Comparison of ENCODE assay signal across 13 mouse cellular contexts in the genomic region with DNA sequence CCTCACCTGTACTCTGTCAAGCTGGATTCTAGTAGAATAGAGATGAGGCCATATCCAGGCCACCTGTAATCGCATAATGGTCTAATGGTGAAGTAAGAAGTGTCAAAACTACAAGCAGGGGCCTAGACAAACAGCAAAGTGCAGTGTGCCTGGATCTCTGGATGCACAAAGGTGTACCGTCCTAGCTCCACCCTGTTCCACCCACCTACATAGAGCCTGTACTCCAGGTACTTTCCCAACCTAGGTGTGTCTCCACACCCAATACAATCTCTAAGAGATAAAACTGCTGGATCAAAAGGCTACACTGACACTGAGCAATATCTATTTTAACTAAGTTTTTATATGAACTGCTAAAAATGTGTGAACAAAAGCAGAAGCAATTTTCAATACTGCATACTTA. TPM values are rescaled to one million over a fixed set of nuclear protein-coding genes. Genes with fewer than 3 reads are reported as not detected.
DNase-seq lines count a peak whose midpoint lies in the region; ATAC-seq and TF ChIP-seq lines count a peak whose summit lies in the region.
"Had no signal": no experiment of that assay in that cellular context is flagged by ENCODE, and none has a peak within 500 bp of the region (broad histone marks: within the 10 kb centered on the region; RNA-seq: fewer than 3 reads in every experiment).

No protein-coding gene starts in this region.

- peaks cover 93% of the 10 kb centered on the region for H3K4me1 ChIP-seq in E14TG2a.4 (replicated peaks; ENCODE audit: low read depth, low read length)
- peaks cover 22% of the 10 kb centered on the region for H3K4me1 ChIP-seq in embryonic facial prominence, embryonic 14.5 days (ENCODE audit: control insufficient read depth, insufficient read depth, low read length)
- peaks cover 32% of the 10 kb centered on the region; the same call in 1 of the 2 replicates for H3K4me1 ChIP-seq in small intestine, adult 2 months (ENCODE audit: control insufficient read depth, insufficient read depth, insufficient read length, low read length)

- WGBS in embryonic facial prominence, embryonic 14.5 days = 82% methylated on average over 2 of the region's 2 CpGs
- 32% methylated on average over 2 of the region's 2 CpGs for WGBS in small intestine, adult 2 months

- TF ChIP-seq POLR2A in small intestine, adult 2 months (IDR thresholded peaks at IDR 0.05; ENCODE audit: low read depth, low read length) = no peak

- ATAC-seq in embryonic facial prominence, embryonic 14.5 days (ENCODE audit: low read depth) = no peak
- ATAC-seq in frontal cortex, adult (ENCODE audit: low TSS enrichment) = no peak
- no peak for ATAC-seq in megakaryocyte-erythroid progenitor cell, adult 5-6 weeks (replicated peaks; ENCODE audit: low FRiP score, low TSS enrichment, poor library complexity, severe bottlenecking)

- peak overlapping the region; percentile 78 for H3K27ac ChIP-seq in gastrocnemius, adult 2 months
- H3K27ac ChIP-seq in embryonic facial prominence, embryonic 14.5 days (replicated peaks; ENCODE audit: low read depth, low read length) = 0 out of 2 replicates have a peak overlapping the region, but pooled peaks have one; percentile 88
- peak overlapping the region; percentile 37; the same call in 1 of the 2 replicates for H3K27ac ChIP-seq in small intestine, adult 2 months (ENCODE audit: insufficient read depth, low read depth, low read length)

- peaks cover 59% of the 10 kb centered on the region for H3K36me3 ChIP-seq in E14TG2a.4 (ENCODE audit: insufficient read depth, low read length)
- peaks cover 32% of the 10 kb centered on the region for H3K36me3 ChIP-seq in embryonic facial prominence, embryonic 14.5 days (ENCODE audit: control insufficient read depth, insufficient read depth, low read length)
- peaks cover 19% of the 10 kb centered on the region for H3K36me3 ChIP-seq in small intestine, adult 2 months (ENCODE audit: control insufficient read depth, insufficient read depth, low read length)

- no peaks in the 10 kb centered on the region for H3K9me3 ChIP-seq in E14TG2a.4 (ENCODE audit: low read length)
- no peaks in the 10 kb centered on the region for H3K9me3 ChIP-seq in embryonic facial prominence, embryonic 14.5 days (ENCODE audit: control insufficient read depth, low read length)

- H3K9ac ChIP-seq in embryonic facial prominence, embryonic 14.5 days (ENCODE audit: low read depth, low read length) = no peak overlapping the region
- H3K9ac ChIP-seq: lung, embryonic 14.5 days had no signal

- H3K27me3 ChIP-seq in E14TG2a.4 (ENCODE audit: insufficient read depth, low read length) = no peaks in the 10 kb centered on the region
- H3K27me3 ChIP-seq in embryonic facial prominence, embryonic 14.5 days (replicated peaks; ENCODE audit: control insufficient read depth, insufficient read depth, low read length) = no peaks in the 10 kb centered on the region
- H3K27me3 ChIP-seq in small intestine, adult 2 months (ENCODE audit: control insufficient read depth, insufficient read depth, low read length) = no peaks in the 10 kb centered on the region

- no peak overlapping the region for H3K4me2 ChIP-seq in embryonic facial prominence, embryonic 14.5 days (ENCODE audit: low read depth, low read length)
- H3K4me2 ChIP-seq: lung, embryonic 14.5 days had no signal

- DNase-seq in gastrocnemius, adult 2 months = no peak
- DNase-seq in gastrocnemius, postnatal 14 days = no peak
- DNase-seq in embryonic facial prominence, embryonic 14.5 days (ENCODE audit: low spot score) = no peak
- DNase-seq in adrenal gland, postnatal 10 days = no peak
- DNase-seq: cerebellum, adult 2 months; heart, adult 11 months; heart, postnatal 10 days; liver had no signal

- no peak for TF ChIP-seq CTCF in gastrocnemius, adult 2 months (IDR thresholded peaks at IDR 0.05)
- no peak for TF ChIP-seq CTCF in E14TG2a.4 (conservative IDR thresholded peaks at IDR 0.05; ENCODE audit: low read length)
- TF ChIP-seq CTCF in small intestine, adult 2 months (IDR thresholded peaks at IDR 0.05; ENCODE audit: extremely low read depth, insufficient read length, insufficient replicate concordance, low read depth, low read length) = no peak

- intact Hi-C loops in gastrocnemius, adult 2 months (cut with DNase I) = loop anchor here (5.0 to 10.0 kb wide), 2 partner anchors 37 to 104 kb away; a partner anchor contains a TSS
- intact Hi-C loops in gastrocnemius, postnatal 14 days (cut with DNase I; ENCODE audit: low total_unique reads) = no loop called here

- no peak overlapping the region for H3K4me3 ChIP-seq in gastrocnemius, adult 2 months
- peak overlapping the region; percentile 61 for H3K4me3 ChIP-seq in E14TG2a.4 (replicated peaks; ENCODE audit: low read length)
- no peak overlapping the region for H3K4me3 ChIP-seq in embryonic facial prominence, embryonic 14.5 days (ENCODE audit: low read depth, low read length)
- H3K4me3 ChIP-seq in small intestine, adult 2 months (ENCODE audit: low read depth, low read length) = no peak overlapping the region

RNA-seq across cellular contexts. Expression of a gene that starts 35.1 kb away (rescaled TPM):
- 10 to 100 TPM; 11.8 to 12.8 TPM for total RNA-seq in gastrocnemius, adult 2 months (2021)
- 10 to 100 TPM; 10.4 to 11.1 TPM for total RNA-seq in gastrocnemius, postnatal 14 days (2021)
- polyA plus RNA-seq in embryonic facial prominence, embryonic 14.5 days (2014; fragmentation: Nextera tagmentation; extraction: Ambion mirVana) = 9.9 and 10.6 TPM in 2 replicates
- polyA plus RNA-seq in small intestine, adult 2 months (2012; rRNA removed) = 0.14 and 0.65 TPM in 2 replicates
- total RNA-seq in adrenal gland, postnatal 10 days (2021) = 1 to 10 TPM; 7.2 to 7.5 TPM
- total RNA-seq in megakaryocyte-erythroid progenitor cell, adult 5-6 weeks (2014; fragmentation: Nextera tagmentation) = 3.0 and 5.2 TPM in 2 replicates
- 1.8 TPM in 1 of 2 replicates, not detected in the other for total RNA-seq in megakaryocyte-erythroid progenitor cell, adult 5-6 weeks (2017)

RNA-seq across cellular contexts. Expression of a gene that starts 35.5 kb away (rescaled TPM):
- 10 to 100 TPM; 16.8 to 25.3 TPM for total RNA-seq in gastrocnemius, adult 2 months (2021)
- 10 to 100 TPM; 13.9 to 14.1 TPM for total RNA-seq in gastrocnemius, postnatal 14 days (2021)
- 7.5 and 7.9 TPM in 2 replicates for polyA plus RNA-seq in embryonic facial prominence, embryonic 14.5 days (2014; fragmentation: Nextera tagmentation; extraction: Ambion mirVana)
- polyA plus RNA-seq in small intestine, adult 2 months (2012; rRNA removed) = 2.8 and 3.0 TPM in 2 replicates
- 10 to 100 TPM; 26.7 to 48.0 TPM for total RNA-seq in adrenal gland, postnatal 10 days (2021)
- total RNA-seq in megakaryocyte-erythroid progenitor cell, adult 5-6 weeks (2014; fragmentation: Nextera tagmentation) = 0.94 and 2.5 TPM in 2 replicates
- total RNA-seq in megakaryocyte-erythroid progenitor cell, adult 5-6 weeks (2017) = 2.2 and 4.7 TPM in 2 replicates

Comparison
In these comparisons a context has a peak if more than half of its experiments do, and no peak if none do; other contexts are left out.
1. H3K27ac ChIP-seq: peak in every context shown above with its lines; median percentile 88 in embryonic facial prominence, embryonic 14.5 days; 78 in gastrocnemius, adult 2 months; 37 in small intestine, adult 2 months.